Mouse (Mus musculus) retina, adult 2 months (tissue): ENCODE data around the gene Tmem219.

Experiments
- DNase-seq: peaks from one replicate; pipeline ENCODE4 v3.0.0-alpha.2; 2012; ENCODE audit warnings: low read depth, low spot score

Gene Tmem219

DNA sequence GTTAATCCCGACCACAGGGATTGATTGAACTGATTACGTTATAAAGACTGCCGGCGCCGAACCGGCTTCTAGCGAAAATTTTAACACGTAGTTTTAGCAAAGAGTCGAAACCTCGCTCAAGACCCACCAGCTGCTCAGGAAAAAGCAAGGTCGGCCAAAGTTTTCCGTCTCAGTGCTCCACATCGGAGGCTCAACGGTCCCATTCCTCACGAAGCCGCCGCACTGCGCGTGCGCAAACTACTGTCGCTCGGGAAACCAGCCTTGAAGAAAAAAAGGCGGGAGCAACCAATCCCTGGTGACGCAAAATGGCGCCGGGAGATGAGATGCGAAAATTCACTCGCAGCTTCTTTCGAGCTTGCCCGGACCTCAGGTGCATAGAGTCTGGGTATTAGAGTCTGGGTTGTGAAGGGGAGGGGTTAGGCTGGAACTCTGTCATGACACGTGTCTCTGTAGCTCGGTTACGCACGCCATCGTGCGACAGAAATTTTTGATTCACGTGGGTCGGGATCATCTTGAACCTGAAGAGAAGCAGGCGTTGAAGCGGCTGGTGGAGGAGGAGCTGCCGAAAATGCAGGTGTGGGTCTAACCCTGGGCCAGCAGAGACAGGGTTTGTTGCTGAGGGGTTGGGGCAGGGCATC is 60.5 kb downstream of the Tmem219 start, which contains the start of gene Ino80e:
Gene Ino80e, minus strand, starts transcription at position 231 of the 638 bp plus-strand sequence.
- peak; percentile 88 for DNase-seq

GRCm38 (mm10) chr7:126861429-126862130 is 61.1 kb downstream of the Tmem219 start, which contains the start of gene Hirip3:
Hirip3 (plus strand) TSS chr7:126861972.
- DNase-seq, result peak; percentile 87

DNA sequence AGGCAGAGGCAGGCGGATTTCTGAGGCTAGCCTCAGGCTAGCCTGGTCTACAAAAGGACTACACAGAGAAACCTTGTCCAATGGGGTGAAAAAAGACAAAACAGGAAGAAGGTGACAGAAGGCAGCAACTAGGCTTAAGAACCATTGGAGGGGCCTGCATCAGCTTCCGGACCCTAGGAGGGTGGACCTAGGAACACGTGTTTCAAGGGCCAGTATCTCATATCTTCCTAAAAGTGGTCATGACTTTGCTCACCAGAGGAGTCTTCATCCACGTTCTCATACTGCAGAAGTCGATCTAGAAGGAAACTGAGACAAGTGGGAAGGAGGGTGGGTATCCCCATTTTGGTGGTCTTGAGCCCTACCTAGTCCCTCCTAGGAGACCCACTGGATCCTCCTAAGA is 61.7 kb downstream of the Tmem219 start:
- DNase-seq, result no peak

DNA sequence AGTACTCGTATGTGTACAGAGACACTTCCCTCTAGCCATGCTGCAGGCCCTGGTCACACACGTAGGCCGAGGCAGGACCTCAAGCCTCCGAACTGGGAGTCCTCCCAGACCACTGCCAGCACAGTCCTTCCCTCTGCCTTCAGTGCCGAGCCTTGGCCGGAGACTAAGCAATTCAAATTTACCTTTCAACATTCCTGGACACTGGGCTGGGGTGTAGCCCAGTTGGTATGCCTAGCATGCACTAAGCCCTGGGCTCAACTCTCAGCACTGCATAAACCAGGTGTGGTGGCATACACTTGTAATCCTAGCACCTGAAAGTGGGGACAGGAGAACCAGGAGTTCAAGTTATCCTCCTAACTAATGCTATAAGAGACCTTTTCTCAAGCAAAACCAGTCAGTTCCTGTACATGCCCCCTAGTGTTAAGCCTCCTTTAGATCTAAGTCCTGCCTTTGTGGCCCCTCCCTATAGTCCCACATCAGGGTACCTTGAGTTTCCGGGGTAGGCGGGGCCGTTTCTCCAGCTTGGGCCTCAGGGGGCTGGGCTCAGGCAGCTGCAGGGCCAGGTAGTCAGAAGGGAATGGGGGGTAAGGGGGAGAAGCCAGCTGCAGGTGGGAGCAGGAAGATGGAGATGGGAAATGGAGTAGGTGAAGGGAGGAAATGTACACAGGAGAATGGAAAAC is 65.8 kb downstream of the Tmem219 start:
- DNase-seq, result no peak

DNA sequence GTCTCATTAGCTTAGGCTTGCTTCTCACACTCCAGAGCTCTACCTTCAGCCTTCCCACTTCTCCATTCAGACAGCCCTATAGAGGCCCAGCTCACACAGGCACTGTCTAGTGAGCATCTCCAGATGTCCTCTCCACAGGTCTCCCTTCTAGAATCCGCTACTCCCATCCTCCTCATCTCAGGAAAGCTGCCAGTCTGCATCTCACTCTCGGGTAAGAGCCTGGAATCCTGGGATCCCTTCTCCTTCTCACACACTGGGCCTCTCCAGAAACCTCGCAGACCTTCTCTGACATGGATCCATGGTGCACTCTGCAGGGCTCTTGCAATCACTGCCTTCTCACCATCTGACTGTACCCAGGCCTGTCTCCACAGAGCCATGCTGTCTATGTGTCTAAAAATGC is 67.1 kb downstream of the Tmem219 start:
- DNase-seq, result no peak

DNA sequence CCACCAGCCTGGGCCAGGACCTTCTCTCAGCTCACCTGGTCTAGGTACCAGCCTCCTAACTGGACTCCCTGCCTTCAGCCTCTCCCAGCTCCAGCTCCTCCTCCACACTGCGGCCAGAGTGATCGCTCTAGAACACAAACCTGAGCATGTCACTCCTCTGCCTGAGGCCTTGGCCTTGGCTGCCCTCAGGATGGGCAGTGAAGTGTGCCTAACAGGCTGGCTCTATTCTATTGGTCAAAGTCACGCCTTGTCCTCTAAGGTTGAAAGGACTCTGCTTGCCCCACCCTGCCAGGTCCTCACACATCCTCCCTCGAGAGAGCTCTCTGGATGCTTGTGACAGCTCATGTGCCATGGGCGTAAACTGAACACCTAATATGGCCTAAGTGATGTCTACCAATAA is 69.3 kb downstream of the Tmem219 start:
- DNase-seq, result no peak

- DNase-seq, result no peak
Measured at GRCm38 (mm10) chr7:126851192-126851591, 71.5 kb downstream of the Tmem219 start.

GRCm38 (mm10) chr7:126850161-126850560 is 72.6 kb downstream of the Tmem219 start:
- DNase-seq, result no peak

DNA sequence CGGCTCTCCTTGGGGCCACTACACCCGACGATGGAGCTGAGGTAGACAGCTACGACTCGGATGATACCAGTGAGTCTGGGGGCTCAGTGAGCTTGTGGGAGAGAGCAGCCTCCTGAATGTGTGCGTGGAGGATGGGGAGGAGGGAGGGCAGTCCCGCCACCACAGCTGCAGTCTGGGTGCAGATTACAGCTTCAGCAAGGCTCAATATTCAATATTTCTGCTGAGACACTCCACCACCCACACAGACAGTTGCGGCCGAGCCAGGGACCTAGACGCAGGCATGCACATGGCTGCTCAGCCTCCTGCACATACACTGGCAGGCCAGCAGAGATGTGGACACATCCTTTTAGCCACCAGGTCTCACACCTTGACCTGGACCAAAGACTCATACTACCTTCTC is 73.9 kb downstream of the Tmem219 start:
- no peak for DNase-seq

DNA sequence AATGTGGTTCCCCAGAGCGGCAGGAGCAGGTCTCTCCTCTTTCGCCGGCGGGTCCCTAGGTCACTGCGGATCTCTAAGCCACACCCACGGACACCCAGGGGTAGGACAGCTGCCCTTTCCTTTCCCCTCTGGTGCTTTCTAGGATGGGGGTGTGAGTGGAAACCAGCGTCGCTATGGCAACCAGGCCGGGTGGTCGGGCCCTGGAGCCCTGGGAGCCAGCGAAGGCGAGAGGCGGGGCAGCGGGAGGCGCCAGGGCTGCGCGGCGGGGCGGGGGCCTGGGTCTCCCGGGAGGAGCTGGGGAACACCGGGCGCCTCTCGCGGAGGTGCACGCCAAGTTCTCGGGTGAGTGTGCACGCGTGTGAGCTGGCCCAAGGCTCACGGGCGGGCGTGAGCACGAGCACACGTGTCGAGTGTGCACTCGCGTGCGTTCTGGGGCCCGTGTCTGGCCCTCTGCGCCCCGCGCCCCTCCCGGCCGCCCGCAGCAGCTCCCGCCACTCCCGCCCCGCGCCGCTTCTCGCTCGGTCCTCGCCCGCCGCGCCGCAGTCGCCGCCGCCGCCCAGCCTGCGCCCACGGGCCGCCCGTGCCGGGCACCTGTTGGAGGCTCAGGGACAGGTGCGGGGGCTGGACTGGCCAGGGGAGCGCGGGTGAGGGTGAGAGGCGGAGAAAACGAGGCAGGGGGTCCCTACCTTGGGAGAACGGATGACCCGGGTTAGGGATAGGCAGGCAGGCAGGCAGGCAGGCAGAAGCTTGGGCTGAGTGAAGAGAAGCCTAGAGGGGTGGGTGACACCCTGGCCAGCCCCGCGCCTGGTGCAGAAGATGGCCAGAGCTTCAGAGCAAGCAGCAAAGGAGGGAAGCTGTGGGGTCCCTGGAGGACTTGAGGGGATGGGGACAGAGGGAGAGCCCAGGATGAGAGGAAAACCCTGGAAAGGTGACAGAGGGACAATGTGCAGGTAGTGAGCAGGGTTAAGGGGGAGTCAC is 75.0 kb downstream of the Tmem219 start:
- no peak for DNase-seq

DNA sequence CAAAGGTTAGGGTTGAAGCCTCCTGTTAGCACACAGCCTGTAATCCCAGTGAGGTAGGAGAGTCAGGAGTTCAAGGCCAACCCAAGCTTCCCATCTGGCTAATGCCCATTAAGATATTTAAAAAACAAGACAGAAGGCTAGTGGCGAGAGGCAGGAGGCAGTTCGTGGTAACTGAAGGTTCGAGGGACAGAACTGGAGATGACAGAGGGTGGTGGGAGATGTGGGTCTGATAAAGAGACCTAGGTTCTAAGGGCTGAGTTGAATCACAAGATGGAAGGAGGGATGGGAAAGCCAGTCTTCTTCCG is 75.6 kb downstream of the Tmem219 start, which contains the start of gene Doc2a:
Gene Doc2a, plus strand, starts transcription at position 301 of the 305 bp plus-strand sequence.
- no peak for DNase-seq

DNA sequence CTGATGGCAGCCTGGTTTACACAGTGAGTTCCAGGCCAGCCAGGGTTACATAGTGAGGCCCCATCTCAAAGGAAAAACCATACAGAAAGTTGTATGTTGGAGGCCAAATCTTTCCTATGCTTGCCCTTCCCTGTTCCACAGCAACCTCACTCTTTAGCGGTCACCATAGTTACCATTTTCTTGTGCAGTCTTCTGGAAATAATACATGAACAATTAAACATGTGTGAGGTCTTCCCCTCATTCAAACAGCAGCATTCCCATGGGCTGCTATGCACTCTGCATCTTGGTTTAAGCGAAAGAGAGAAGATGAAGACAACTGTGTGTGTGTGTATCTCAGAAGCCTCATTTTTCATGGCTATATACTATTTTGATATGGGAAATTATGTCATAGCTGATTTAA is 77.2 kb downstream of the Tmem219 start:
- DNase-seq, result no peak

DNA sequence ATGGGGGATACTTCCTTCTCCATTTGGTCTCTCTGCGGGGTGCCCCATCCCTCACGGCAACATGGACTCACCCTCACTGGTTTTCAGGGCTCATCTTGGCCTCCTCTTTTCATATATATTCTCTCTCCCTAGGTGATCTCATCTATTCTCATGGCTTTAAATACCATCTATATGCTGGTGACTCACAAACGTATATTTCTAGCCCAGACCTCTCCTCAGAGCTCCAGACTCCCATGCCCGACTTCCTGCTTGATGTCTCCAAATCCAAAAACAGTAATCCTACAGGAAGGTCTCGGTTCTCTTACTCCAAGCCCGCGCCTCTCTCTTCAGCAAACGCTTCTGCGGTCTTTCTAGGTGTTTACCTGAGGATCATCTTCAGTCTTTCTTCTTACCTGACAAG is 79.4 kb downstream of the Tmem219 start:
- DNase-seq, result no peak
